Mouse (Mus musculus) kidney, embryonic 14.5 days (tissue): ENCODE data around the gene Zfp423. TPM values are rescaled to one million over a fixed set of nuclear protein-coding genes. Genes with fewer than 3 reads are reported as not detected.

Experiments used
- ATAC-seq: fragments of 200-750 bp; cut with Nextera tagmentation; 2 replicates; pipeline ENCODE4 v1.8.0; 2017; ENCODE audit warnings: moderate number of reproducible peaks, mild to moderate bottlenecking, moderate TSS enrichment, moderate library complexity; ENCODE audit not compliant: low FRiP score, low TSS enrichment
- H3K27ac ChIP-seq: fragments of 300-500 bp; sonication (generic); 2 replicates; pipeline ENCODE4 v1.5.1; 2014; ENCODE audit warnings: low read depth, mild to moderate bottlenecking, low read length, moderate library complexity, mixed read lengths
- H3K27me3 ChIP-seq: fragments of 300-500 bp; sonication (generic); 2 replicates; pipeline ENCODE4 v1.6.1; 2014; ENCODE audit warnings: mild to moderate bottlenecking, low read length; ENCODE audit not compliant: control insufficient read depth, insufficient read depth
- H3K36me3 ChIP-seq: fragments of 300-500 bp; sonication (generic); 2 replicates; pipeline ENCODE4 v1.6.1; 2014; ENCODE audit warnings: low read length, mixed read lengths; ENCODE audit not compliant: control insufficient read depth, insufficient read depth
- H3K4me1 ChIP-seq: fragments of 300-500 bp; sonication (generic); 2 replicates; pipeline ENCODE4 v1.6.1; 2014; ENCODE audit warnings: low read length, mixed read lengths; ENCODE audit not compliant: control insufficient read depth, insufficient read depth
- H3K4me2 ChIP-seq: fragments of 300-500 bp; sonication (generic); replicated peaks from 2 replicates; pipeline ENCODE4 v1.6.1; 2014; ENCODE audit warnings: low read depth, mild to moderate bottlenecking, low read length
- H3K4me3 ChIP-seq: fragments of 300-500 bp; sonication (generic); 2 replicates; pipeline ENCODE4 v1.5.1; 2014; ENCODE audit warnings: mild to moderate bottlenecking, low read length
- H3K9ac ChIP-seq: fragments of 300-500 bp; sonication (generic); 2 replicates; pipeline ENCODE4 v1.6.1; 2014; ENCODE audit warnings: low read depth, mild to moderate bottlenecking, low read length, moderate library complexity
- H3K9me3 ChIP-seq: fragments of 300-500 bp; sonication (generic); 2 replicates; pipeline ENCODE4 v1.6.1; 2016; ENCODE audit warnings: low read length; ENCODE audit not compliant: control insufficient read depth
- WGBS: fragments of 180-500 bp; shearing (Covaris S2); extraction: QIAGEN DNeasy Blood & Tissue Kit; methylation state at CpG from one replicate; pipeline ENCODE4 v1.1.7; 2014; 5-methylcytosine and 5-hydroxymethylcytosine counted together
- polyA plus RNA-seq: library from polyadenylated mRNA; unstranded; fragments of >200 nt; fragmentation: Nextera tagmentation; extraction: Ambion mirVana; gene quantifications from 2 replicates; pipeline ENCODE4 v1.2.1, GENCODE M21; 2014

Zfp423 gene
- polyA plus RNA-seq, 1 experiment from 2014 or later: 18.8 TPM

DNA sequence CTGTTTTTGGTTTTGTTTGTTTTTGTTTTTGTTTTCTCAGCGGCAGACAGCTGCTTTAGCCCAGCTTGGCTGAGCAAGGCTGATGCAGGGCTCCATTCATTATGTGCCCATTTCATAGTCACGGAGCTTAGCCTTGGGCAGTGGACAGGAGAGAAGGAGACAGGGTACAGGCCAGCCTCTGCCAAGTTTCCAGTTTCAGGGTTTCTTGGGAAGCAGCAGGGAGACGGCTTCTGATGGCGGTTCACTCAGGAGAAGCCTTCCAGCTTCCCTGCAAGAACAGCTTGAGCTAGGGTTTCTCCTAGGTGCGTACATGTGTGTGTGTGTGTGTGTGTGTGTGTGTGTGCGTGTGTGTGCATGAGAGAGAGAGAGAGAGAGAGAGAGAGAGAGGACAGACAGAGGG lies 292.1 kb downstream of the Zfp423 start:
- H3K36me3 ChIP-seq: no peaks in the 10 kb centered on the region
- no peak overlapping the region for H3K27ac ChIP-seq
- H3K4me3 ChIP-seq: no peak overlapping the region
- H3K4me1 ChIP-seq: peaks cover 9% of the 10 kb centered on the region
- peaks cover 6% of the 10 kb centered on the region; the same call in 1 of the 2 replicates for H3K27me3 ChIP-seq
- H3K9me3 ChIP-seq: no peaks in the 10 kb centered on the region
- H3K4me2 ChIP-seq: no peak overlapping the region
- no peak for ATAC-seq
- no peak overlapping the region for H3K9ac ChIP-seq
- WGBS: 93% methylated on average over 6 of the region's 6 CpGs

DNA sequence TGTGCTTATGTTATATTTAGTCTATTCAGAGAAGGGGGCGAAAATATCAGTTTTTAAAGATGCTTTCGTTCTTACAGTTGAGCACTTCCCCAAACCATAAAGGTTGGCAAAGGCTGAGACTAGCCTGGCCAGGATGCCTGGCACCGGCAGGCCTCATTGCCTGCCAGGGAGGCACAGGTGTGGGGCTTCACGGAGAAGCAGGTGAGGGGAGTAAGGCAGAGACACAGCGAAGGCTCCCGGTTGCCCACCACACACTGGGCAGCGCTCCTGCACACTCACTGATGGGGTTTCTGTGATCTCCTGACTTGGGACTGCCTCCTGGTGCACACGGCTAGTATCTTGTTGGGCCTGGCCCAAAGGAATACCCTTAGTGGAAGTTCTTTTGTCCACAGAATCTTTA lies 294.1 kb downstream of the Zfp423 start:
- peaks cover 14% of the 10 kb centered on the region for H3K27me3 ChIP-seq
- H3K36me3 ChIP-seq: no peaks in the 10 kb centered on the region
- H3K27ac ChIP-seq: no peak overlapping the region
- H3K4me3 ChIP-seq: no peak overlapping the region
- ATAC-seq: no peak
- 90% methylated on average over 8 of the region's 8 CpGs for whole genome bisulfite sequencing
- H3K4me2 ChIP-seq: no peak overlapping the region
- H3K9me3 ChIP-seq: no peaks in the 10 kb centered on the region
- peaks cover 22% of the 10 kb centered on the region for H3K4me1 ChIP-seq
- no peak overlapping the region for H3K9ac ChIP-seq

DNA sequence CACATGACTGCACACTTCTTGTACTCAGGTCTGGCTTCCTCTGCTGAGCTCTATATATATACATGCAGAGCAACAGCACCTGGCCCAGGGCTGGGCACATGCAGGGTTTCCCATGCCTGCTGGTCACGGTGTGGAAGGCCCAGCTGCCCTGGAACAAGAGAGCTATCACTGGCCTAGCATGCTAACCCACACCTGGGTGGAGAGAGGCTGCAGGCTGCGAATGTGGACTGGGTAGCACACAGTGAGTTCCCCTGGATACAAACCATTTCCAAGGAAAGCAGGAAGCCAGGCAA lies 295.2 kb downstream of the Zfp423 start:
- Histone ChIP-seq H3K27ac (no peak overlapping the region), H3K27me3 (peaks cover 14% of the 10 kb centered on the region), H3K4me2 (no peak overlapping the region), H3K4me3 (no peak overlapping the region), H3K9ac (no peak overlapping the region), H3K4me1 (peaks cover 30% of the 10 kb centered on the region), H3K36me3 (no peaks in the 10 kb centered on the region), H3K9me3 (no peaks in the 10 kb centered on the region)
- WGBS: 90% methylated on average over 2 of the region's 2 CpGs
- no peak for ATAC-seq

DNA sequence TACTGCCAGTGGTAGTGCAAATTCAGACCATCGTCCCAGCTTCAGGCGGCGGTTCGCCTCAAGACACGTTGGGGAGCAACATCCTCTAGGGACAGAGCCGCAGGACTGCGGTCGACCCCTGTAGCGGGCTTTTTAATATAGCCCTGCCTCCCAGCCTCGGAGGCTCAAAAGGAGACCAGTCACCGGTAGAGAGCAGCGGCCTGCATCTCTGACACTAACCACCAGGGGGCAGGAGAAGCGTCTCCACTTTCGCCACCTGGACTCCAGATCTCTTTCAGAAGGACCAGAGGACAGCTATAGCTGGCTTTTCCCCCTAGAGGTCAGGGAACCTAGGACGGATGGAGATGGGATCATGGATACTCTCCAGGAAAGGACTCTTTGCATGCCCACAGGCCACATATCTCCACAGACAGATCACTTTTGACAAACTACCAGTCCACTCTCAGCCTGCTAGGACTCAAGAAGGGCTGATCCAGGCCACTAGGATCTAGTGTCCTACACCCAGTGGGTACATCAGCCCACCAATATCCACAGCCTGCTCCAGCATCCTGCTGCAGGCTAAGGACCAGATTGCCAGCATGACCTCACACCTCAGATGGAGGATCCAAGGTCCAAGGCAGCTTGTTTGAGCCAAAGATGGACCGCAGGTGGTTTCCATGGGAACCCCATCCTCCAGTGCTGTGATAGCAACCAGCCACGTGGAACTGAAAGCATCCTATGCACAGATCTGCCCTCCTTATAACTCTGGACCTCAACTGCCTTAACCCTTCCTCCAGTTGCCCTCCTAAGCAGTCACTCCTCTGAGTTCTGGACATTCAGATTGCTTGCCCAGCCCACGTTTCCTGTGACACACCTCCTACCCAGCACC lies 295.8 kb downstream of the Zfp423 start:
- no peak overlapping the region for H3K27ac ChIP-seq
- WGBS: 14% methylated on average over 18 of the region's 18 CpGs
- H3K4me1 ChIP-seq: peaks cover 30% of the 10 kb centered on the region
- peak overlapping the region; percentile 63 for H3K4me2 ChIP-seq
- H3K9me3 ChIP-seq: no peaks in the 10 kb centered on the region
- H3K36me3 ChIP-seq: no peaks in the 10 kb centered on the region
- peak overlapping the region; percentile 28 for H3K4me3 ChIP-seq
- ATAC-seq: peak; percentile 53
- H3K27me3 ChIP-seq: peaks cover 14% of the 10 kb centered on the region
- peak overlapping the region; percentile 52; the same call in 1 of the 2 replicates for H3K9ac ChIP-seq

DNA sequence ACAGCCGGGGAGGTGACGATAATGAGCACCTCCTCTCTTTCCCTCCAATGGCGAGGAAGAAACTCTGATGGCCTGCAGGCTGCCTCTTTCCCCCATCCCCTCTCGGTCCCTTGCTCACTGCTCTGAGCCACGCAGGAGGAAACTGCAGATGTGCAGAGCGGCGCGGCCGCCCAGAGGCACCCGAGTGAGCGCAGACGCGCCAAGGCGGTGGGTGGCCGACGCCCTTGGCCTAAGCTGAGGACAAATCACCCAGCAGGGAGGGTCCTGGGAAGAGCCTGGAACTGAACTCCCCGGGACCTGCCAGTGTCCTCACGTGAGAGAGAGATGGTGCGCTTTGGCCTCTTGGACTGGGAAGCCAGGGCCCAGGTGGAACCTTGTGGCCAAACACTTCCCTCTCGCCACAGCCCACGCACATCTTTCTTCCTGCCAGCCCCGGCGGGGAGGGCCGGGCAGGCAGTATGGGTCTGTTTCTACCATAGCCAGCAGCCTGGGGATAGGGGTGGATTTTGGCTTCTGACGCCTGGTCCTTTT lies 296.5 kb downstream of the Zfp423 start:
- Histone ChIP-seq H3K27ac (no peak overlapping the region), H3K9me3 (no peaks in the 10 kb centered on the region), H3K9ac (peak overlapping the region; percentile 52; the same call in 1 of the 2 replicates), H3K4me3 (peak overlapping the region; percentile 28), H3K4me2 (peak overlapping the region; percentile 63), H3K27me3 (peaks cover 14% of the 10 kb centered on the region), H3K4me1 (peaks cover 30% of the 10 kb centered on the region), H3K36me3 (no peaks in the 10 kb centered on the region)
- peak; percentile 40 for ATAC-seq
- 1% methylated on average over 25 of the region's 25 CpGs for WGBS

DNA sequence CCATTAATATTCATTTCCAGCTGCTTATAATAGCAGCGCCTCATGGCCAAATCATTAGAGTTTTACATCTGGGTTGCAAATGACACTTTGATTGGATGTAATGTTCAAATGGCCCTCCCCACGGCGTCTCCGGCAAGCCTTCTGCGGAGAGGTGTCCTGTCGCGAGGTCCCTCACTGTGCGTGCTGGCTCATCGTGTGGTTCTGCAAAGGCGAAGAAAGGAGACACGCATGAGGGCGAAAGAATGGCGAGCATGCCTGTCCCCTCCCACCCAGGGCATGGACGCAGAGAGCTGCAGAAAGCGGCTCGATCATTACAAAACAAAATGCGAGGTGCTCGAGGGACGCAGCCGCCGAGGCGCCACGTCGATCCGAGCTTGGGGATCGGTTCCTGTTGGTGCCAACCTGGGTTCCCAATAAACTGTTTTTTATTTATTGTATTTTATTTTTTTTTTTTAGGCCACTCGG lies 297.1 kb downstream of the Zfp423 start:
- no peak overlapping the region for H3K27ac ChIP-seq

DNA sequence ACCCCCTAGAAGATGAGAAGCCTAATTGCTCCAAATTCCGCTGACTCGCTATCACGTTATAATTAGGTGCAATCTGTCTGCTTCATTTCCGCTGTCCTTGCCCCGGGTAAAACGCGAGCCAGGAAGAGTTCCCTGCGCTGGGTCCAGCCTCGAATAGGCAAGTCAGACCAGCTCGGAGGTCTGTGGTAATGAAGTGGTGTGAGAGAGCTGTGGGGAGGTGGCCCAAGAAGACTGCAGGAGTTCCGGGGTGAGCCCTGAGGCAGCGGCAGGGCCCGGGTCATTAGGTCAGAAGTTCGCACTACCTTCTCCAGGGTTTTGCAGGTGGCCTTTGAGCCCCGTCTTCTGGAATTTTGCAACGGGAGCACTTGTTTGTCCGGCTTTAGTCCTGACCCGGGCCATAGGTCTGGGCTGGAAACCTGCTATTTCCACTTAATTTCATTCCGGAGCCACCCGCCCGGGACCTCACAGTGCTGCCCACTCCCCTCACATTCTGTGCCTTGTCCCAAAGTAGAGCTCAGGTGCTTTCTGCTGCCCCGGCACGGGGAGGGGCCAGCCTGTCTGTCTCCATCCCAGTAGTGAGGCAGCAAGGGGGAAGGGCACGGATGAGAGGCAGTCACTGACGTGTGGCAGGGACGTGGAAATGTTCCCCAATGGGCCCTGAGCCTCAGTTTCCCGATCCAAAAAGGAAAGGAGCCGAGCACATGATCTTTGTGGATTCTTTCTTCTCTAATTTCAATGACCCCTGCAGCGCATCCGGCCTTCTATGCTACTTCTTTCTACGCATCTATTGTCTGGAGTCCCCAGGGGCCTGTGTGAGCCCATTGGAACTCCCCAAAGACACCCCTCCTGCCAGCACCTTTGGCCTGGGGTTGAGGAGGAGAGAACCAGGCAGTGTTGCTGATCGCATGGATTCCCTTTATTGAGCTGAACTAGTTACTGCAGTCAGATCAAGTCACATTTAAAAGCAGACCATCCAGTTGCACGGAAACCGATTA lies 298.2 kb downstream of the Zfp423 start:
- Histone ChIP-seq H3K4me2 (peak overlapping the region; percentile 67), H3K36me3 (no peaks in the 10 kb centered on the region), H3K4me3 (peak overlapping the region; percentile 32), H3K4me1 (peaks cover 33% of the 10 kb centered on the region), H3K9ac (0 out of 2 replicates have a peak overlapping the region, but pooled peaks have one; percentile 24), H3K9me3 (no peaks in the 10 kb centered on the region), H3K27ac (no peak overlapping the region), H3K27me3 (peaks cover 14% of the 10 kb centered on the region)
- ATAC-seq: no peak
- WGBS: 16% methylated on average over 34 of the region's 34 CpGs

More for the DNA sequence above, 297.1 kb downstream of the Zfp423 start:
- Histone ChIP-seq H3K9me3 (no peaks in the 10 kb centered on the region), H3K4me3 (peak overlapping the region; percentile 28), H3K27me3 (peaks cover 14% of the 10 kb centered on the region), H3K4me2 (peak overlapping the region; percentile 63), H3K9ac (peak overlapping the region; percentile 52; the same call in 1 of the 2 replicates), H3K4me1 (peaks cover 30% of the 10 kb centered on the region), H3K36me3 (no peaks in the 10 kb centered on the region)
- WGBS: 7% methylated on average over 27 of the region's 27 CpGs
- ATAC-seq: no peak

DNA sequence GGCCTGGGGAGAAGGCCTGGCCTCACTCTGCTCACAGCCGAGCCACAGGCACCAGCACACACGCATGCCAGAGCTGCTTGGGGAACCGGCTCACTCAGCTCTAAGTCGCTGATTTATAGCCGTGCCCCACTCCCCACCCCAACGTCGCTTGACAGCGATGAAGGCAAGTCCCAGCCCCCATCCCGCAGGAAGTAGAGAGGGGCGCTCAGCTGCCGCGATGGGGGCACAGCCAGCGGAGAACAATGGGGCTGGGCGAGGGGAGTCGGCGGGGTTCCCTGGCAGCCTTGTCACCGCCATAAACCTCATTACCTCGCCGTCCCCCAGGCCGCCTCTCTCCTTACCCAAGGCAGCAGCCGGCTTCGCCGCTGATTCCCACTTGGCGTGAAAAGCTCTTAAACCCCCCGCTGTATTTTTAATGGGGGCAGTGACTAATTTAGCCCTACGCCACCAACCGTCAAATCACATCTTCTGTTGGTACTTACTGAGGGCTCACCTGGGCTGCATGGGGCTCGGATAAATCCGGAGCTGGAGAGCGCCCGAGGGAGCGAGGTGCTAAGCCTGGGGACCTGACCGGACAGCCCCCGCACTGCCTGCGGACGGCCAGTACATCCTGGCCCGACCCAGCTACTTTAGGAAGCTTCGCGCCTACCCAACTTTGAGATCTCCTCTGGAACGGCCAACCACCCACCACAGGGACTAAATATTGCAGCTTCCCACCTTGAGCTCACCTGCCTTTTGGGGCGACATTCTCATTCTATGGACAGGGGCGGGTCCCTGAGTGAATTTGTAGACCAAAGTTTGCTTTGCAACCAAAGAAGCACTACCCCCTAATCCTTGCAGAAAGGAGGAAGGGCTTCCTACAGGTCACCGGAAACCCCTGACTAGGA lies 299.1 kb downstream of the Zfp423 start:
- H3K9me3 ChIP-seq: no peaks in the 10 kb centered on the region
- peaks cover 33% of the 10 kb centered on the region for H3K4me1 ChIP-seq
- 2% methylated on average over 43 of the region's 43 CpGs for WGBS
- H3K36me3 ChIP-seq: no peaks in the 10 kb centered on the region
- H3K9ac ChIP-seq: peak overlapping the region; percentile 44; the same call in 1 of the 2 replicates
- peak; percentile 36; the same call in 1 of the 2 replicates for ATAC-seq
- H3K27me3 ChIP-seq: peaks cover 14% of the 10 kb centered on the region
- H3K27ac ChIP-seq: no peak overlapping the region
- peak overlapping the region; percentile 67 for H3K4me2 ChIP-seq
- peak overlapping the region; percentile 32 for H3K4me3 ChIP-seq
